Mouse (Mus musculus) heart, postnatal 4 days (tissue): ENCODE results near the gene Lsamp. TPM values are rescaled to one million over a fixed set of nuclear protein-coding genes. Genes with fewer than 3 reads are reported as not detected.
A peak's percentile ranks its signal among the peaks of the same experiment; 100 is the strongest.

Source experiments
- DNase-seq: peaks from one replicate; pipeline ENCODE4 v3.0.0; 2021
- total RNA-seq, 2 experiments: library from RNA; stranded (reverse); gene quantifications; 2 replicates each; pipeline ENCODE4 v1.2.3; 2021

Gene Lsamp
- total RNA-seq, 2 experiments from 2014 or later, result 0.81 to 1.3 TPM

- peak; percentile 67 for DNase-seq
Measured at GRCm38 (mm10) chr16:41258145-41259035, 1274.2 kb downstream of the Lsamp start.

- DNase-seq, result no peak
Measured at GRCm38 (mm10) chr16:41275999-41276671, 1292.0 kb downstream of the Lsamp start.

- DNase-seq, result no peak
Measured at GRCm38 (mm10) chr16:41317992-41318391, 1333.8 kb downstream of the Lsamp start.

- DNase-seq, result no peak
Measured at GRCm38 (mm10) chr16:41343431-41343830, 1359.3 kb downstream of the Lsamp start.

GRCm38 (mm10) chr16:41365138-41365537, 1381.0 kb downstream of the Lsamp start:
- no peak for DNase-seq

- DNase-seq, result no peak
Measured at GRCm38 (mm10) chr16:41383702-41384101, 1399.5 kb downstream of the Lsamp start.

GRCm38 (mm10) chr16:41384288-41384687, 1400.1 kb downstream of the Lsamp start:
- DNase-seq, result no peak

- no peak for DNase-seq
Measured at GRCm38 (mm10) chr16:41408850-41409249, 1424.7 kb downstream of the Lsamp start.

GRCm38 (mm10) chr16:41410671-41411070, 1426.5 kb downstream of the Lsamp start:
- no peak for DNase-seq

- no peak for DNase-seq
Measured at GRCm38 (mm10) chr16:41417363-41417762, 1433.2 kb downstream of the Lsamp start.

GRCm38 (mm10) chr16:41467391-41467790, 1483.2 kb downstream of the Lsamp start:
- DNase-seq, result no peak

- no peak for DNase-seq
Measured at GRCm38 (mm10) chr16:41478694-41479093, 1494.5 kb downstream of the Lsamp start.

- no peak for DNase-seq
Measured at GRCm38 (mm10) chr16:41481832-41482231, 1497.7 kb downstream of the Lsamp start.

- no peak for DNase-seq
Measured at GRCm38 (mm10) chr16:41510915-41511552, 1526.9 kb downstream of the Lsamp start.

GRCm38 (mm10) chr16:41521566-41521965, 1537.4 kb downstream of the Lsamp start:
- DNase-seq, result no peak

GRCm38 (mm10) chr16:41524266-41524665, 1540.1 kb downstream of the Lsamp start:
- peak; percentile 5 for DNase-seq

- peak; percentile 19 for DNase-seq
Measured at GRCm38 (mm10) chr16:41532661-41533551, 1548.7 kb downstream of the Lsamp start.

- no peak for DNase-seq
Measured at GRCm38 (mm10) chr16:41533686-41534085, 1549.5 kb downstream of the Lsamp start.

GRCm38 (mm10) chr16:41535806-41536205, 1551.6 kb downstream of the Lsamp start:
- no peak for DNase-seq

GRCm38 (mm10) chr16:41542641-41543040, 1558.5 kb downstream of the Lsamp start:
- no peak for DNase-seq

GRCm38 (mm10) chr16:41551164-41551563, 1567.0 kb downstream of the Lsamp start:
- no peak for DNase-seq

GRCm38 (mm10) chr16:41551851-41552262, 1567.7 kb downstream of the Lsamp start:
- no peak for DNase-seq
